Mouse (Mus musculus): ENCODE results near the gene Olfr1350. TPM values are rescaled to one million over a fixed set of nuclear protein-coding genes. Genes with fewer than 3 reads are reported as not detected.

Gene Olfr1350
- polyA plus RNA-seq, 1 experiment from 2014 or later, result not detected

Other genes with a start within 250 kb of the Olfr1350 start
- 14.4 and 18.2 TPM in 2 replicates for gene Zfp583, start 233.6 kb upstream of the Olfr1350 start, polyA plus RNA-seq (2014; fragmentation: Nextera tagmentation; extraction: Ambion mirVana)
- 5.9 and 6.5 TPM in 2 replicates for gene Gm3854, start 221.1 kb upstream of the Olfr1350 start, polyA plus RNA-seq (2014; fragmentation: Nextera tagmentation; extraction: Ambion mirVana)
- gene Zfp78, start 201.6 kb upstream of the Olfr1350 start, polyA plus RNA-seq (2014; fragmentation: Nextera tagmentation; extraction: Ambion mirVana), result 5.7 and 6.6 TPM in 2 replicates
- 15.2 and 16.0 TPM in 2 replicates for gene Zfp28, start 181.5 kb upstream of the Olfr1350 start, polyA plus RNA-seq (2014; fragmentation: Nextera tagmentation; extraction: Ambion mirVana)
- gene Smim17, start 166.1 kb upstream of the Olfr1350 start, polyA plus RNA-seq (2014; fragmentation: Nextera tagmentation; extraction: Ambion mirVana), result 8.2 and 8.3 TPM in 2 replicates
- not detected in 2 replicates for gene Gm20715, start 154.6 kb upstream of the Olfr1350 start, polyA plus RNA-seq (2014; fragmentation: Nextera tagmentation; extraction: Ambion mirVana)
- 0.29 and 0.91 TPM in 2 replicates for gene Olfr1344, start 126.2 kb upstream of the Olfr1350 start, polyA plus RNA-seq (2014; fragmentation: Nextera tagmentation; extraction: Ambion mirVana)
- not detected in 2 replicates for gene Olfr1336, start 108.7 kb upstream of the Olfr1350 start, polyA plus RNA-seq (2014; fragmentation: Nextera tagmentation; extraction: Ambion mirVana)
- not detected in 2 replicates for gene Olfr1346, start 97.7 kb upstream of the Olfr1350 start, polyA plus RNA-seq (2014; fragmentation: Nextera tagmentation; extraction: Ambion mirVana)
- gene Olfr5, start 77.9 kb upstream of the Olfr1350 start, polyA plus RNA-seq (2014; fragmentation: Nextera tagmentation; extraction: Ambion mirVana), result not detected in 2 replicates
- not detected in 2 replicates for gene Olfr1347, start 65.1 kb upstream of the Olfr1350 start, polyA plus RNA-seq (2014; fragmentation: Nextera tagmentation; extraction: Ambion mirVana)
- gene Olfr1348, start 56.1 kb upstream of the Olfr1350 start, polyA plus RNA-seq (2014; fragmentation: Nextera tagmentation; extraction: Ambion mirVana), result not detected in 2 replicates
- not detected in 2 replicates for gene Olfr1349, start 41.9 kb upstream of the Olfr1350 start, polyA plus RNA-seq (2014; fragmentation: Nextera tagmentation; extraction: Ambion mirVana)
- gene Zim1, start 131.6 kb downstream of the Olfr1350 start, polyA plus RNA-seq (2014; fragmentation: Nextera tagmentation; extraction: Ambion mirVana), result 7.1 and 7.5 TPM in 2 replicates
- 111 and 133 TPM in 2 replicates for gene Peg3, start 165.6 kb downstream of the Olfr1350 start, polyA plus RNA-seq (2014; fragmentation: Nextera tagmentation; extraction: Ambion mirVana)
- gene Usp29, start 165.7 kb downstream of the Olfr1350 start, polyA plus RNA-seq (2014; fragmentation: Nextera tagmentation; extraction: Ambion mirVana), result 29.0 and 29.4 TPM in 2 replicates

Measured in hindbrain, embryonic 14.5 days (tissue).